Mouse (Mus musculus): ENCODE results near the gene Dhh.
A peak's percentile ranks its signal among the peaks of the same experiment; 100 is the strongest.

The Dhh gene

DNA sequence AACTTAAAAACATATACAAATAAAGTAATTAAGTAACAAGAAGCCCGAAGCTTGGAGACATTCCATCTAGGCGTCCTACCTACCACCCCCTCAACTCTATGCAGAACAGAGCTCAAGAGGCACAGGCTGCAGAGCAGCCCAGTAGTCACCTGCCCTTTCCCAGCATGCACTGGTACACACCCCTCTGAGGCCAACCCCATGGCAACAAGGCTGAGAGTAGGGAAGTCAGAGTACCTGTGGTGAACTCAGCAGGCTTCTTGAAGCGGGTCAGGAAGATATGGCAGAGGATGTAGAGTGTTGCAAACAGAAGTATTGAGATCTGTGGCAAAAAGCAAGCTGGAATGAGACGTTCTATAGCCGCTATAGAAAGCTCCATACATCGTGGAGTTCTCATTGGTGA is 16.6 kb upstream of the Dhh start:
- no peak for DNase-seq

- DNase-seq = no peak
Measured at GRCm38 (mm10) chr15:98904692-98905091, 6.4 kb upstream of the Dhh start.

GRCm38 (mm10) chr15:98902600-98902999 is 4.3 kb upstream of the Dhh start:
- DNase-seq = no peak

- DNase-seq = no peak
Measured at GRCm38 (mm10) chr15:98901530-98901929, 3.2 kb upstream of the Dhh start.

DNA sequence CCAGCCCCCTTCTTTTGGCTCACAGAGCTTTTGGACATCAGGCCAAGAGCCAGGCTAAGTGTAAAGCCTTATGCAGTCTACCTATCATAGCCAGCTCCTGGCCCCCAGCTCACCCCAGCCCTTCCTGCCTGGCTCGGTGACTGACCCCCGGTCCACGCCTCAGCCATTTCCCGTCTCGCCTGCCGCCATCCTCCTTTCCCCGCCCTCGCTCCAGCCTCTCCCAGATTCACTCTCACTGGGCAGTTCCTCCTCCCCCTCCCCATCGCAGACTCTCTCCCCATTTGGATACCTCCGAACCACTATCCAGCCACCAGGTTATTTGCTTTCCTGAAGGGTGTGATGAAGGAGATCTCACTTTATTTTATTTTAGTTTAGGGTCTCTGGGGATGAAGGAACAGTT is 845 bp downstream of the Dhh start:
- DNase-seq = no peak

DNA sequence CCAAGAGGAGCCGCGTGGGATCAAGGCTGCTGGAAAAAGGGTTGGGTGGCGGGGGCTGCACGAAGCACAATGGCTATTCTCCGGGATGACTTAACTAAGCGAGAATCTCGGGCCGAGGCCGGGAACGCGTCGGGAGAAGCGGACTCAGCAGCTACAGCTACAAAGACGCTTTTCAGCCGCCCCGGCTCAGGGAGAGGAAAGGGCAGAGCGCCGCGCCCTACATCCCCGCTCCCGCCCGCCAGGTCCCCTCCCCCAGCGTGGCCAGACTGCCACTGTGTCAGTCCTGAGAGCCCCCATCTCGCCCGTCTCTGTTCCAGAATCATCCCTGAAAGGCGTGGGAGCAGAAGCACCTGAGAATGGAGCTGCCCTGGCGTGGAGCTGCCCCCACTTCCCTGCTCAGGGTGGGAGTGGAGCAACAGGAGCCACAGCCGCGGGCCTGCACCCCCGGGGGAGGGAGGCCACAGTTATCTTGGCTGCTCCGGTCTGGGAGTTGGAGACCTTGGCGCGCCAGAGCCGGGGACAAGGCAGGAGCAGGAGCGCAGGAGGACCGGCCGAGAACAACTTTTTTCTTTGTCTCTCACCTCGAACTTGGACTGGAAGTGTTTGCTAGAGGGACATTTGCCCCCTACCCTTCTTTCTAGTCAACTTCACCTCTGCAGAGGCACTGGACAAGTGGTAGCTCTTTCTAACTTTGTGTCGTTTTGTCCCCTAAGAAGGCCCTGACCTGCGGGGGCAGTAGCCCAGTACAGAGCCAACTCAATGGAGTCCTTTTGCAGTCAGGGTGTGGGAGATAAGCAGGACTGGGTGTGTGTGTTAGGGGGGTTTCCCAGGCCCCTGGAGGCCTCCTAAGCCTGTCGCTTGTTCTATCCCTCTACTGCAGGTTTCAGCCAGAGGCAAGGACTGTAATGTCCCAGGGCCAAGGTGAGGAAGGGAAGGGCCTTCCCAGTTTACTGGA is 2.4 kb downstream of the Dhh start:
- no peak for DNase-seq

DNA sequence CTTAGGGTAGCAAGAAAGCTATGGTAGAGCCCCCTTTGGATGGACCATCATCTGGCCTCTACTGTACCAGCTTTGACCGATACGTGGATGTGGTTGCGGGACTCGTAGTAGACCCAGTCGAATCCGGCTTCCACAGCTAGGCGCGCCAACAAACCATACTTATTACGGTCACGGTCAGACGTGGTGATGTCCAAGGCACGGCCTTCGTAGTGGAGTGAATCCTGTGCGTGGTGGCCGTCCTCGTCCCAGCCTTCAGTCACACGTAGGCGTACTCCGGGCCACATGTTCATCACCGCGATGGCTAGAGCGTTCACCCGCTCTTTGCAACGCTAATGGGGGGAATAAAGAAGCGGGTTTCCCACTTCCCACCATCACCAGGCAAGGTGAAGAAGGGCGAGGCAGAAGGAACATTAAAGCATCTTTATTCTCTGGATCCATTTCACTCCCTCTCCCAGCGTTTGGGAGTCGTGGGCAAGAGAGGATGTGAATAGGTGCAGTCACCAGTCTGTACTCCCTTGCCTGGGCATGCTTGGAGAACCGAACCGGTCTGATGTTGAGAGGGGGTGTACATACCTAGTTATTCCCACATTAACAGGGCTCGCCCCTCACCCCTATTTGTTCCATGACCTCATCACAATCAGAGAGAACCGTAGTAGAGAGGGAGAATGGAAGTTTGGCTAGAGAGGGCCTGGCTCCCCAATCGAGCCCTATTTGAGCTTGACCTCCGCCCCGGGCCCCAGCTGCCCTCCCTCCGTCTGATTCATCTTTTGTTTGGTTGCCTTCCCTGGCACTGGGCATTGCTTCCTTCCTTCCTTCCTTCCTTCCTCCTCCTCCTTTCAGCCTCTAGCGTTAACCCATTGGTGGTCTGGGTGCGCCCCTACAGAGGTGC is 3.4 kb downstream of the Dhh start:
- no peak for DNase-seq

DNA sequence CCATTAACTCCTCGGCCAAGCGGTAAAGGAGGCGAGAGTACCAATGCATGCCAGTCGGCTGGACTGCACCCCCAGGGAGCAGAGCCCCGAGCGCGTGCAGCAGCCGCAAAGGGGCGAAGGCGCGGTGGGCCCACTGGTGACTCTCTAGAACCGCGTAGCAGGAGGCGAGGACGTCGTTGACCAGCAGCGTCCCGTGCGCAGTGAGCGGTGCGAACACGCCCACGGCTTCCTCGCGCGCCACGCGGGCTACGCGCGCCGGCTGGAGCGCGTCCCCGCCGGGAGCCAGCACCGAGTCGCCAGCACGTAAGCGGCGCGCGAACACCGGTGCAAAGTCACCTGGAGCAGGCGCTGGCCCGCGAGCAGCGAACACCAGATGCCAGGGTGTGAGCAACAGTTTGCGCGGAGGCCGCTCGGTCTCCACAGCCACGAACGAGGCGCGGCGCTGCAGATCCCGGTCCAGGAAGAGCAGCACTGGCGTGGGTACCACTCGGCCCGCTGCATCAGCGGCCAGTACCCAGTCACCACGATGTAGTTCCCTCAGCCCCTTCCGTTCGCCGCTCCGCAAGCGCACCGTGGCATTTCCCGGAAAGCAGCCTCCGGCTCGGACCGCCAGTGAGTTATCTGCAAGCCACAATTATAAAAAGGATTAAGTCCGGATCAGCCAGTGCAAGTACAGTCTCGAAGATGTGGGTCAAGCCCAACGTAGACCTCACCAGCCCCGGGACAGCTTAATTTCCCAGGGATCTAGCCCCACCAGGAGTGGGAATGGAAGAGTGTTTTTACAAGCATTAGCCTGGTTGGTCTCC is 4.2 kb downstream of the Dhh start, which contains the start of gene Rhebl1:
Gene Rhebl1 (minus strand): TSS at position 601 of the 806 bp plus-strand sequence.
- no peak for DNase-seq

GRCm38 (mm10) chr15:98893036-98893435 is 5.3 kb downstream of the Dhh start:
- DNase-seq = no peak

- DNase-seq = peak; percentile 81
Measured at GRCm38 (mm10) chr15:98891907-98892606, 6.3 kb downstream of the Dhh start.

DNA sequence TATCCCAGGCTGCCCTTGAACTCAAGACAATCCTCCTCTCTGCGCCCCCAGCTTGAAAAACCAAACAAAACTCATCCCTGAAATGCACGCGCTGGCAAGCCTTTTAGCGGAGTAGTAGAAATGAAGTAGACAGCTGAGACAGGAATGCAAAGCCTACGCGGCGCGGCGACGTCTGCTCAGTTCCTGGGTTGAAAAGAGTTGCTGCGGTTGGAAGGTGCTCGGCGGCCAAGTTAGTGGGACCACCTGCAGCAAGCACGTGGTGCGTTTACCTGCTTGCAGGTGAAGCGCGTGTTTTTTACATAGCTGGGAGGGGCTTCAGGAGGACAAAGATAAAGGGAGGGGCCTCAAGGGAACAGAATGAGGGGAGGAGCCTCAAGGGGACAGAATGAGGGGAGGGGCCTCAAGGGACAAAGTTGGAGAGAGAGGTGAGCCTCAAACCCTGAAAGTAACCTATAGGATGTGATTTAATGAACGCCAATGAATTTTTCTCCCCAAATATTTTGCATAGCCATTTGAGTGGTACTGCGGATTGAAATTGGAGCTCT is 7.1 kb downstream of the Dhh start:
- DNase-seq = no peak

DNA sequence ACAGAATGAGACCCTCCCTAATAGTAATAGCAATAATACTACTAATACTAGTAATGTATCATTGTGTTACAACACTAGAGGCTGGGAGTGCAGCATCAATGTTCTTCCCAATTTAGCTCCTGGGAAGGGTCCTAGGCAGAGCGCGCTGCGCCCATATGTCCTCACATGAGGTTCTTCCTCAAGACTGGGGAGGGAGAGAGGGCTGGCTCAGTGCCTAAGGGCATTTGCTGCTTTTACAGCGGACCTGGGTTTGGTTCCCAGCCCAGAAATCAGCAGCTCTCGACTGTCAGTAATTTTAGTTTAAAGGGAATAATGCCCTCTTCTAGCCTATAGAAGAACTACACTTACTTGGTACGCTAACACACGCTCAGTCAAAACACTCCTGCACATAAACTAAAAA is 10.8 kb downstream of the Dhh start:
- DNase-seq = no peak

GRCm38 (mm10) chr15:98886667-98887387 is 11.5 kb downstream of the Dhh start:
- no peak for DNase-seq

GRCm38 (mm10) chr15:98884106-98884505 is 14.2 kb downstream of the Dhh start:
- DNase-seq = no peak

GRCm38 (mm10) chr15:98883661-98884060 is 14.7 kb downstream of the Dhh start:
- no peak for DNase-seq

- DNase-seq = no peak
Measured at GRCm38 (mm10) chr15:98881656-98882008, 16.7 kb downstream of the Dhh start.

GRCm38 (mm10) chr15:98880978-98881655 is 17.2 kb downstream of the Dhh start:
- DNase-seq = peak; percentile 96

DNA sequence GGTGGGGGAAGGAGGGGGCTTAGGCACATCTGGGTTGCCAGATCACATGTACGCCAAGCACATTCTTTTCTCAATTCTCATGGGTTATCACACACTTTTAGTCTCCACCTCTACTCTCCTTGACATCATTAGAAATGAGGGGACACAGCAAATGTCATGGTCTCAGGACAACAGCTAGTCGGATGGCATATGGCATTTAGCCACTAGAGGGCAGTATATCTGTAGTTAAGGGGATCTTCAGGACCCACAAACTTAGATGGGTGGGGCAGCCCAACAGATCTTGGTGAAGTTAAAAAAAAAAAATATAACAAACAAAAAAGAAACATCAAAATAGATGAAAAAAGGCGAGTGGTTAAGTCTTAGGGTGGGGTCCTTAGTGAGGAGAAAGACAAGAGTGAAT is 21.0 kb downstream of the Dhh start:
- DNase-seq = peak; percentile 65

DNA sequence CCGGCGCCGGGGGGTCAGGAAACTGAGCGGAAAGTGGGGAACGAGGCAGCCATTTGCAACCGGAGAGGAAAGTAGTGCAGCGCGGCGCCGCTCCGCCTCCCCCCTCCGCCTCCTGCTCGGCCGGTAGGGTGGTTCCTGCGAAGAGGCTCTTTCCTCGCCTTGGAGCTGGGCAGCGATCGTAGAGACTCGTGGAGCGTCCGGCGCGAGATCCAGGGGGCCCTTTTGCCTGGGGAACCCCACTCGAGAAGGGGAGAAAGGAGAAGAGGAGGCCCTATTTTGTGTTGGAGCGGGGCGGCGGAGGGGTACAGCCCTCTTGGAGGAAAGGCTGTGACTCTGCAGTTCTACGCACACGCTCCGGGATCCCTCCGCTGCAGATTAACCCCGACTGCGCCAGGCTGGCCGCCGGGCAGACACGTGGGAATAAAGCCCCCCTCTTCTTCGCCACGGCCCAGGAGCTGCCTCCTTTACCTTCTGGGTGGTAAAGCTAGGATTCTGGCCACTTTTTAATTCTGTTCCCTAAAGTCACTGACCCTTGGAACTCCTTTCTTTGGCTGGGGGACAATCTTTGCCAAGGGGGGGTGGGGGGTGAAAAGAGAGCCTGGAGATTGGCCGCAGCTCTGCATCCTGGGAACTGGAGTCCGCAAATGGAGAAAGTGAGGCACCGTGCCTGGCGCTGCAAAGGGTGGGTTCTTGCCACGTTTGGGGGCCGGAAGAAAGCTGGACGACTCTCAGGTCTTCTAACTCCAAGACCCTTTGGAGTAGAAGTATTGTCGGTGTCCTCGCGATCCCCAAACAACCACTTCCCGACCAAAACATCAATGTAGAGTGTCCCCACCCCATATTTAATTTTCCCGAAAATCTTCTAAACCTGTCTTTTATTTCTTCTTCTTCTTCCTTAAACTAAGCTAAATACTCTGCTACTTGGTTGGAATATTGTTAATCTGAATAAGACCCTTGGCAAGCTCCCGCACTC is 26.1 kb downstream of the Dhh start:
- peak; percentile 93 for DNase-seq

Measured in layer of hippocampus, adult 9-11 months (tissue).